Mouse (Mus musculus): ENCODE measurements at regions not wholly inside any gene's neighbourhood (a gene's known extent, or its start where the extent isn't known, plus 50 kb on each side); places are given as distances from the start of the nearest gene placed in this dataset.

- TF ChIP-seq CTCF (conservative IDR thresholded peaks at IDR 0.05 in 1 of 2, IDR thresholded peaks at IDR 0.05 in 1 of 2; ENCODE audit: low read depth in 2 of 2, low read length in 2 of 2) (no peak), ELF1 (IDR thresholded peaks at IDR 0.05; ENCODE audit: low read depth, low read length) (no peak), NRF1 (IDR thresholded peaks at IDR 0.05; ENCODE audit: low read depth, low read length) (no peak)
Observed at GRCm38 (mm10) chr7:71217344-71217743, 133.9 kb downstream of the Gm10295 start.

Measured in CH12.LX (cell line).